Mouse (Mus musculus) MEL (cell line): Measurements from ENCODE around the gene Acvrl1. TPM values are rescaled to one million over a fixed set of nuclear protein-coding genes. Genes with fewer than 3 reads are reported as not detected.
"Not testable (repeated sequence)": the region's sequence is repeated elsewhere in the genome, so short reads cannot be mapped to it uniquely, and the experiment has no call there.

Source experiments
- DNase-seq: peaks from one replicate; pipeline ENCODE4 v3.0.0; 2011; ENCODE audit warnings: low read depth, low spot score
- H3K27ac ChIP-seq: 2 replicates; pipeline ENCODE4 v1.5.1; 2012; ENCODE audit warnings: low read depth, mild to moderate bottlenecking, control low read depth, low read length, moderate library complexity; ENCODE audit not compliant: control insufficient read depth
- H3K27me3 ChIP-seq, 2 experiments: fragments of 150-350 bp in 1 of 2; sonication (generic) in 1 of 2; 2 replicates each; pipeline ENCODE4 v1.6.1; 2012; ENCODE audit warnings: low read length in 2 of 2, mild to moderate bottlenecking in 2 of 2, improper control_type of control experiment in 1 of 2, moderate library complexity in 1 of 2; ENCODE audit not compliant: insufficient read depth in 2 of 2, control insufficient read depth in 1 of 2
- H3K36me3 ChIP-seq, 2 experiments: 2 replicates each; pipeline ENCODE4 v1.6.1; 2012 to 2014; ENCODE audit warnings: low read length in 2 of 2, improper control_type of control experiment in 1 of 2, inconsistent platforms in 1 of 2, mild to moderate bottlenecking in 1 of 2; ENCODE audit not compliant: insufficient read depth in 2 of 2, control insufficient read depth in 1 of 2
- H3K4me1 ChIP-seq, 2 experiments: fragments of 150-350 bp in 1 of 2; sonication (generic) in 1 of 2; 2 replicates each; pipeline ENCODE4 v1.6.1; 2012; ENCODE audit warnings: low read length in 2 of 2, improper control_type of control experiment in 1 of 2, mild to moderate bottlenecking in 1 of 2; ENCODE audit not compliant: insufficient read depth in 2 of 2, control insufficient read depth in 1 of 2
- H3K4me3 ChIP-seq, 2 experiments: fragments of 150-350 bp in 1 of 2; sonication (generic) in 1 of 2; 2 replicates each; pipeline ENCODE4 v1.5.1; 2012; ENCODE audit warnings: low read depth in 2 of 2, low read length in 2 of 2, mild to moderate bottlenecking in 2 of 2, moderate library complexity in 2 of 2, control low read depth in 1 of 2, improper control_type of control experiment in 1 of 2; ENCODE audit not compliant: control insufficient read depth in 1 of 2, insufficient read depth in 1 of 2
- H3K79me2 ChIP-seq: 2 replicates; pipeline ENCODE4 v1.6.1; 2012; ENCODE audit warnings: mild to moderate bottlenecking, low read length, moderate library complexity; ENCODE audit not compliant: control insufficient read depth, poor library complexity, insufficient read depth
- H3K9ac ChIP-seq: 2 replicates; pipeline ENCODE4 v1.6.1; 2012; ENCODE audit warnings: low read depth, mild to moderate bottlenecking, control low read depth, low read length, moderate library complexity; ENCODE audit not compliant: control insufficient read depth, poor library complexity, severe bottlenecking
- H3K9me3 ChIP-seq: fragments of 150-350 bp; sonication (generic); replicated peaks from 2 replicates; pipeline ENCODE4 v1.6.1; 2012; ENCODE audit warnings: mild to moderate bottlenecking, low read length, improper control_type of control experiment, moderate library complexity; ENCODE audit not compliant: insufficient read depth
- CTCF ChIP-seq, 3 experiments: IDR thresholded peaks in 2 of 3; conservative IDR thresholded peaks in 1 of 3; 2 replicates each; pipeline ENCODE4 v1.5.1; 2011 to 2012; ENCODE audit warnings: low read length in 3 of 3, low read depth in 2 of 3, mild to moderate bottlenecking in 2 of 3, improper control_type of control experiment in 1 of 3, inconsistent platforms in 1 of 3, mixed read lengths in 1 of 3, moderate library complexity in 1 of 3; ENCODE audit not compliant: control insufficient read depth in 1 of 3, insufficient read depth in 1 of 3, poor library complexity in 1 of 3, severe bottlenecking in 1 of 3
- E2F4 ChIP-seq: IDR thresholded peaks from 2 replicates; pipeline ENCODE4 v1.6.1; 2011; ENCODE audit warnings: low read depth, low read length, improper control_type of control experiment, borderline replicate concordance
- ELF1 ChIP-seq: IDR thresholded peaks from 2 replicates; pipeline ENCODE4 v1.6.1; 2014; ENCODE audit warnings: low read depth, mild to moderate bottlenecking, inconsistent platforms, low read length, improper control_type of control experiment, moderate library complexity
- HCFC1 ChIP-seq: IDR thresholded peaks from 2 replicates; pipeline ENCODE4 v1.6.1; 2012; ENCODE audit warnings: low read depth, mild to moderate bottlenecking, inconsistent platforms, low read length, improper control_type of control experiment, moderate library complexity
- MAFK ChIP-seq: IDR thresholded peaks from 2 replicates; pipeline ENCODE4 v1.6.1; 2011; ENCODE audit warnings: low read depth, mild to moderate bottlenecking, low read length, improper control_type of control experiment, borderline replicate concordance
- MAX ChIP-seq: IDR thresholded peaks from 2 replicates; pipeline ENCODE4 v1.6.1; 2011; ENCODE audit warnings: low read length, improper control_type of control experiment
- MAZ ChIP-seq: IDR thresholded peaks from 2 replicates; pipeline ENCODE4 v1.6.1; 2012; ENCODE audit warnings: low read depth, mild to moderate bottlenecking, inconsistent platforms, low read length, improper control_type of control experiment
- MYB ChIP-seq: IDR thresholded peaks from 2 replicates; pipeline ENCODE4 v1.6.1; 2011; ENCODE audit warnings: mild to moderate bottlenecking, low read depth, low read length, improper control_type of control experiment
- MYC ChIP-seq: IDR thresholded peaks from 2 replicates; pipeline ENCODE4 v1.6.1; 2011; ENCODE audit warnings: low read depth, mild to moderate bottlenecking, low read length, improper control_type of control experiment, moderate library complexity
- RAD21 ChIP-seq: IDR thresholded peaks from 2 replicates; pipeline ENCODE4 v1.6.1; 2011; ENCODE audit warnings: mild to moderate bottlenecking, low read depth, low read length, improper control_type of control experiment
- SMC3 ChIP-seq: IDR thresholded peaks from 2 replicates; pipeline ENCODE4 v1.6.1; 2011; ENCODE audit warnings: low read depth, low read length, improper control_type of control experiment
- TAL1 ChIP-seq: IDR thresholded peaks from 2 replicates; pipeline ENCODE4 v1.6.1; 2012; ENCODE audit warnings: mild to moderate bottlenecking, inconsistent platforms, low read length, moderate library complexity, mixed read lengths
- TBP ChIP-seq: IDR thresholded peaks from 2 replicates; pipeline ENCODE4 v1.8.0; 2011; ENCODE audit warnings: low read depth, low read length, improper control_type of control experiment
- USF1 ChIP-seq: IDR thresholded peaks from 2 replicates; pipeline ENCODE4 v1.6.1; 2014; ENCODE audit warnings: low read depth, mild to moderate bottlenecking, inconsistent platforms, low read length, improper control_type of control experiment, moderate library complexity
- ZC3H11A ChIP-seq: IDR thresholded peaks from 2 replicates; pipeline ENCODE4 v1.6.1; 2012; ENCODE audit warnings: low read depth, mild to moderate bottlenecking, inconsistent platforms, low read length, improper control_type of control experiment
- ZNF384 ChIP-seq: IDR thresholded peaks from 2 replicates; pipeline ENCODE4 v1.6.1; 2012; ENCODE audit warnings: low read depth, mild to moderate bottlenecking, inconsistent platforms, low read length, improper control_type of control experiment
- polyA plus RNA-seq, 2 experiments: library from polyadenylated mRNA; stranded (reverse) in 1 of 2; unstranded in 1 of 2; fragments of >175 nt in 1 of 2; fragments of >200 nt in 1 of 2; gene quantifications; 2 replicates each; pipeline versions ENCODE4 v1.2.1 to v1.2.4; 2012; ENCODE audit warnings: low replicate concordance in 2 of 2, low read depth in 1 of 2; ENCODE audit not compliant: insufficient read length in 2 of 2, insufficient read depth in 1 of 2, missing spikeins in 1 of 2
- total RNA-seq: library from RNA; depleted of rRNA; stranded (reverse); fragments of 300-350 nt; gene quantifications from 2 replicates; pipeline ENCODE4 v1.2.3, GENCODE M21; 2012

The Acvrl1 gene
- total and polyA plus RNA-seq, 3 experiments, result 0.08 to 0.18 TPM; not detected in 1

DNA sequence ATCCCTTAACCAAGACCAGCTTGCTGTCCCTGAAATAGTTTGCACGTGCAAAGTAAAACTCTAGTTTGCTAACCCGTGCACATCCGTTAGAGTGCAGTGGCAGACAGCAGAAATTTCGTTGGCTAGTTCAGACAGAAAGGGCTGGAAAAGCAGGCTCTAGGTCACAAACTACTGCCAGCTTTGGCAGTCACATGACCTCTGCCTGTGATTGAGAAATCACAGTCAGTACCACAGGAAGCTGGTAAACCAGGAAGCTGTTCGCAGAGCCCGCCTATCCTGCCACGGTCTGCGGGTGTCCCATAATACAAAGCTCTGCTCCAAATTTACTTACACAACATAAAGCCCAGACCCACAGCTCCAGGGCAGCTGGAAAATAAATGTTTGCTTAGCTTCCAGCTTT, 15.1 kb upstream of the Acvrl1 start:
- Histone ChIP-seq H3K4me3 (no peak overlapping the region), H3K36me3 (no peaks in the 10 kb centered on the region)
- TF ChIP-seq E2F4 (no peak), MAX (no peak), TAL1 (no peak), MYB (no peak), ZNF384 (no peak), MAZ (no peak), SMC3 (no peak)
- TF ChIP-seq, all 39 proteins: peak for 0
- Histone ChIP-seq H3K4me1 (no peaks in the 10 kb centered on the region), H3K9ac (no peak overlapping the region), H3K27ac (no peak overlapping the region), H3K9me3 (no peaks in the 10 kb centered on the region), H3K79me2 (no peaks in the 10 kb centered on the region), H3K27me3 (peaks cover 2 to 7% of the 10 kb centered on the region in 2 experiments; a peak in 2 of 4 replicates)
- DNase-seq, result no peak

DNA sequence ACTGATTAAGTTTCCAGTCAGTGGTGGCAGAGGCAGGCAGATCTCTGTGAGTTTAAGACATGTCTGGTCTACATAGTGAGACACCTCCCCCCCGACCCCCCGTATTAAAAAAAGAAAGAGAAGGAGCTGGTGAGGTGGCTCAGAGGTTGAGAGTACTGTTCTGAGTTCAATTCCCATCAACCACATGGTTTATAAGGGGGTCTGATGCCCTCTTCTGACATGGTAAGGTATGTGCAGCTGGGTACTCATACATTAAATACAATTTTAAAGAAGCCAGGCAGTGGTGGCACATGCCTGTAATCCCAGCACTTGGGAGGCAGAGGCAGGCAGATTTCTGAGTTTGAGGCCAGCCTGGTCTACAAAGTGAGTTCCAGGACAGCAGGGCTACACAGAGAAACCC, 14.5 kb upstream of the Acvrl1 start:
- not testable (repeated sequence) for H3K4me1 ChIP-seq, H3K27me3 ChIP-seq, H3K79me2 ChIP-seq, H3K9ac ChIP-seq, H3K27ac ChIP-seq, DNase-seq, H3K9me3 ChIP-seq, H3K4me3 ChIP-seq, H3K36me3 ChIP-seq
- peak; percentile 24 for TF ChIP-seq RAD21
- TF ChIP-seq CTCF (IDR thresholded peaks at IDR 0.05 in 2 of 3, conservative IDR thresholded peaks at IDR 0.05 in 1 of 3; ENCODE audit: control insufficient read depth in 1 of 3, insufficient read depth in 1 of 3, low read depth in 2 of 3, low read length in 3 of 3, poor library complexity in 1 of 3, severe bottlenecking in 1 of 3), result peak in 1 of 3 experiments; percentile 40; a peak in 2 of 6 replicates
- 0 out of 2 replicates have a peak, but pooled peaks have one; percentile 38 for TF ChIP-seq MYC

DNA sequence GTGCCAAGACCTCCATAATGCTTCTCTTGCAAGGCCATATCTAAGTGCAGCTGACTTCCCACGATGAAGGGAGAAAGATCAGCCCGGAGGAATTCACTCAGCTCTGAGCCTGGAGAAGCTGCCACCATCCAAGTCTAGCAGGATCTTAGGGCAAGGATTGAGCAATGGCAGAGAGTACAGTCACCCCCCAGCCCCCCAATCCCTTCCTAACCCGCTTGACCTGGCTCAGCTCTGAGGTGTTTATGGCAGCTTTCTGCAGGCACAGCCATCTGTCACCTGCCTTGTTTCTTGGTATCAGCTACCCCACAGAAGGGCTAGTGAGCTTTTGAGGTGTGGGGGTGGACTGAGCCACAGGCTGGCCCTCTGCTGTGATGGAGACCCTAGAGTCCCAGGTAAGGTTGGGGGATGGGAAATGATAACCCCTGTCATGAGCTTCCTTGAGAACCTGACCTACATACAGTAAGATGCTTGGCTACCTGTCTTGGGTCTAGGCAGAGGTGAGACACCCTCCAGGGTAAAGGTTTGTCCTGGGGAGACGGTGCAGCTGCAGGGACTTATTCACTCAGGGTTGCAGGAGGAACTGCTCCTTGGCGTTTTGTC, 12.7 kb upstream of the Acvrl1 start, which contains the start of gene Ankrd33:
Gene Ankrd33, plus strand, starts transcription at position 245 of the 600 bp plus-strand sequence.
- Histone ChIP-seq H3K36me3 (no peaks in the 10 kb centered on the region), H3K4me3 (no peak within 1 kb of the TSS), H3K9ac (no peak within 1 kb of the TSS), H3K79me2 (no peaks in the 10 kb centered on the region), H3K9me3 (no peaks in the 10 kb centered on the region), H3K27ac (no peak within 1 kb of the TSS), H3K4me1 (no peaks in the 10 kb centered on the region), H3K27me3 (peaks cover 0 to 3% of the 10 kb centered on the region in 2 experiments; a peak in 1 of 4 replicates)
- no peak for TF ChIP-seq ELF1
- no peak for TF ChIP-seq ZC3H11A
- no peak for TF ChIP-seq TBP
- no peak for TF ChIP-seq RAD21
- no peak for TF ChIP-seq MAFK
- TF ChIP-seq HCFC1, result no peak
- no peak for TF ChIP-seq USF1
- TF ChIP-seq ZNF384, result no peak
- DNase-seq, result no peak
